Mouse (Mus musculus): ENCODE results near the gene Bckdha.

DNA sequence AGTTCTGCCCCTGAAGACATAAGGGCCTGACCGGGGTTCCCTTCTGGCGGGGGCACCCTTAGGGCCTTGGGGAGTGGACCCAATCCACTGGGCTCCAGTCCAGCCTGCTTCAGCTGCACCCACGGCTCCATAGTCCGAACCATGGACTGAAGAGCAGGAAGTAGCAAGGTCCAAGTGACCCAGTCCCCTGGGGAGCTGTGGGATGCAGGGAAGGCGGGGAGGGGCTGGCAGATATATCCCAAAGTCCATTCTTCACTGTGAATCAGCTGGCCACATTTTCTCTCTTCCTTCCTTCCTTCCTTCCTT lies 43.1 kb downstream of the Bckdha start, which contains the start of gene Erich4:
- TF ChIP-seq CTCF (IDR thresholded peaks at IDR 0.05; ENCODE audit: low read depth, low read length) (no peak), POLR2A (IDR thresholded peaks at IDR 0.05; ENCODE audit: extremely low read depth, insufficient read depth, low read length) (no peak)

Data from liver, adult 2 months (tissue).